10 mouse cellular contexts compared by ENCODE assay signal in the genomic region with DNA sequence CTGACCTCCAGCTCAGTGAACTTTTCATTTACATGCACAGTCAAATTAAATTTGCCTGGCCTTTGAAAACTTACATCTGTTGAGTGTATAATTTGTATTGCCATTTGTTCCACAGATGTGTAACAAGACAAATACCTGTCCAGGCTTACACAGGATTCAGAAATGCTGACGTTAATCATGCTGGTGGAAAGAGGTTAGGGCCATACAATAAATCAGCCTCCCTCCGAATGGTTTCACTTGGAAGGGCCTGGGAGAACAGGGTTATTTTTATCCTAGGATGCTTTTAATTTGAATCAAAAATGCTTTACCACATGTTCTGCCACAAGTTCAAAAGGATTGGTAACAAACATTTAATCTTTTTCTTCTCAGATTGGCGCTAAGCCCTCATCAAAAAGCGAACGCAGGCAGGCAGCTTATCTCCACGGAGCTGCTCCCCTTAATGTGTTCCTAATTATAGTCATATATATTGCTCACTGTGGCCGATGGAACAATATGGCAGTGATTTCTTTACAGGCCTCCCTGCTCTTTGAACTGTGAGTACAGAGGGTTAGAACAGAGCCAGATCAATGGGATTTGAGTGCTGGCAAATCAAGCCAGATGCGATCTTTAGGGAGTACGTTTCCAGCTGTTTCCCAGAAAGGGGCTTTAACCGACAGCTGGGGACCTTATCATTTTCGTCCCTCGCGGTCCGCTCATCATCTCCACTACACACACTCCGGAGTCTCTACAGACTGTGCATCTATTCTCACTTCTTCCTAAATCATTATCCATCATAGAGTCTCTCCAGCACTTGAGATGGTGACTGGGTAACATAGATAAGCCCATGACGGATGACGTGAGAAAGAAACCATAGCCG.
A peak's percentile ranks its signal among the peaks of the same experiment; 100 is the strongest.
DNase-seq lines count a peak whose midpoint lies in the region; ATAC-seq lines count a peak whose summit lies in the region.
"Had no signal": no experiment of that assay in that cellular context is flagged by ENCODE, and none has a peak within 500 bp of the region (broad histone marks: within the 10 kb centered on the region; RNA-seq: fewer than 3 reads in every experiment).

No protein-coding gene starts in this region.

- no peak for DNase-seq in kidney, adult 11 months
- peak; percentile 50 for DNase-seq in embryonic facial prominence, embryonic 10.5 days (ENCODE audit: low spot score)
- no peak for DNase-seq in ovary, postnatal 10 days (ENCODE audit: low spot score)
- DNase-seq in urinary bladder, postnatal 4 days (ENCODE audit: low spot score in 2 of 2) = no peak
- no peak for DNase-seq in adrenal gland, postnatal 14 days

- H3K9ac ChIP-seq in kidney, embryonic 14.5 days (ENCODE audit: low read depth, low read length) = no peak overlapping the region
- no peak overlapping the region for H3K9ac ChIP-seq in forebrain, embryonic 16.5 days (replicated peaks; ENCODE audit: low read depth, low read length)
- no peak overlapping the region for H3K9ac ChIP-seq in midbrain, embryonic 13.5 days (replicated peaks)
- H3K9ac ChIP-seq: liver, embryonic 14.5 days had no signal

- no peaks in the 10 kb centered on the region for H3K27me3 ChIP-seq in kidney, embryonic 14.5 days (ENCODE audit: control insufficient read depth, insufficient read depth, low read length)
- no peaks in the 10 kb centered on the region for H3K27me3 ChIP-seq in embryonic facial prominence, embryonic 10.5 days (replicated peaks; ENCODE audit: low read depth, poor library complexity, severe bottlenecking)
- H3K27me3 ChIP-seq in forebrain, embryonic 16.5 days (replicated peaks; ENCODE audit: control insufficient read depth, insufficient read depth, low read length) = no peaks in the 10 kb centered on the region
- no peaks in the 10 kb centered on the region for H3K27me3 ChIP-seq in midbrain, embryonic 13.5 days

- no peak overlapping the region; the same call in 1 of the 2 replicates for H3K4me2 ChIP-seq in kidney, embryonic 14.5 days (replicated peaks; ENCODE audit: low read depth, low read length)
- no peak overlapping the region for H3K4me2 ChIP-seq in forebrain, embryonic 16.5 days (ENCODE audit: low read length)
- no peak overlapping the region for H3K4me2 ChIP-seq in midbrain, embryonic 13.5 days (replicated peaks)

- no peak overlapping the region for H3K27ac ChIP-seq in kidney, embryonic 14.5 days (ENCODE audit: low read depth, low read length)
- H3K27ac ChIP-seq in embryonic facial prominence, embryonic 10.5 days (replicated peaks) = no peak overlapping the region; the same call in 1 of the 2 replicates
- H3K27ac ChIP-seq in forebrain, embryonic 16.5 days (ENCODE audit: low read length) = no peak overlapping the region
- 0 out of 2 replicates have a peak overlapping the region, but pooled peaks have one; percentile 7 for H3K27ac ChIP-seq in midbrain, embryonic 13.5 days
- H3K27ac ChIP-seq: liver, embryonic 14.5 days had no signal

- H3K9me3 ChIP-seq in kidney, embryonic 14.5 days (ENCODE audit: control insufficient read depth, low read length) = no peaks in the 10 kb centered on the region
- H3K9me3 ChIP-seq in embryonic facial prominence, embryonic 10.5 days = no peaks in the 10 kb centered on the region
- H3K9me3 ChIP-seq in forebrain, embryonic 16.5 days (ENCODE audit: control insufficient read depth, low read length) = no peaks in the 10 kb centered on the region
- H3K9me3 ChIP-seq in midbrain, embryonic 13.5 days = no peaks in the 10 kb centered on the region

- H3K4me1 ChIP-seq in kidney, embryonic 14.5 days (ENCODE audit: control insufficient read depth, insufficient read depth, low read length) = no peaks in the 10 kb centered on the region; the same call in 1 of the 2 replicates
- H3K4me1 ChIP-seq in embryonic facial prominence, embryonic 10.5 days = peaks cover 25% of the 10 kb centered on the region
- peaks cover 2% of the 10 kb centered on the region; the same call in 1 of the 2 replicates for H3K4me1 ChIP-seq in forebrain, embryonic 16.5 days (replicated peaks; ENCODE audit: control insufficient read depth, insufficient read depth, low read length)
- H3K4me1 ChIP-seq in midbrain, embryonic 13.5 days (replicated peaks) = peaks cover 13% of the 10 kb centered on the region; the same call in 1 of the 2 replicates

- 44% methylated on average over 18 of the region's 18 CpGs for WGBS in kidney, embryonic 14.5 days
- WGBS in embryonic facial prominence, embryonic 10.5 days = 54% methylated on average over 18 of the region's 18 CpGs
- 38% methylated on average over 18 of the region's 18 CpGs for WGBS in forebrain, embryonic 16.5 days
- WGBS in midbrain, embryonic 13.5 days = 37% methylated on average over 18 of the region's 18 CpGs

- ATAC-seq in kidney, embryonic 14.5 days (ENCODE audit: low FRiP score, low TSS enrichment) = peak; percentile 60; the same call in 1 of the 2 replicates
- peak; percentile 72; the same call in 1 of the 2 replicates for ATAC-seq in forebrain, embryonic 16.5 days
- ATAC-seq in midbrain, embryonic 13.5 days = peak; percentile 88
- ATAC-seq: inflammation-experienced regulatory T-cells, adult 6 months had no signal

- no peaks in the 10 kb centered on the region for H3K36me3 ChIP-seq in kidney, embryonic 14.5 days (ENCODE audit: control insufficient read depth, insufficient read depth, low read length)
- H3K36me3 ChIP-seq in embryonic facial prominence, embryonic 10.5 days (replicated peaks) = no peaks in the 10 kb centered on the region
- no peaks in the 10 kb centered on the region for H3K36me3 ChIP-seq in forebrain, embryonic 16.5 days (ENCODE audit: control insufficient read depth, insufficient read depth)
- H3K36me3 ChIP-seq in midbrain, embryonic 13.5 days = no peaks in the 10 kb centered on the region

- H3K4me3 ChIP-seq in kidney, embryonic 14.5 days (ENCODE audit: low read length) = no peak overlapping the region
- H3K4me3 ChIP-seq in embryonic facial prominence, embryonic 10.5 days = no peak overlapping the region
- no peak overlapping the region for H3K4me3 ChIP-seq in forebrain, embryonic 16.5 days (replicated peaks; ENCODE audit: low read length)
- H3K4me3 ChIP-seq in midbrain, embryonic 13.5 days (replicated peaks) = no peak overlapping the region
